Mouse (Mus musculus) lung, adult 2 months (tissue): ENCODE results near the gene Armh4.
"Not testable (repeated sequence)": the region's sequence is repeated elsewhere in the genome, so short reads cannot be mapped to it uniquely, and the experiment has no call there.

ENCODE experiments used
- CTCF ChIP-seq: fragments of 200-500 bp; IDR thresholded peaks from 2 replicates; pipeline ENCODE4 v1.5.1; 2011; ENCODE audit warnings: mild to moderate bottlenecking, low read length, control low read depth; ENCODE audit not compliant: insufficient read depth
- POLR2A ChIP-seq: fragments of 200-500 bp; IDR thresholded peaks from 2 replicates; pipeline ENCODE4 v1.6.1; 2011; ENCODE audit warnings: low read depth, mild to moderate bottlenecking, control low read depth, low read length, borderline replicate concordance; ENCODE audit errors: extremely low read depth

DNA sequence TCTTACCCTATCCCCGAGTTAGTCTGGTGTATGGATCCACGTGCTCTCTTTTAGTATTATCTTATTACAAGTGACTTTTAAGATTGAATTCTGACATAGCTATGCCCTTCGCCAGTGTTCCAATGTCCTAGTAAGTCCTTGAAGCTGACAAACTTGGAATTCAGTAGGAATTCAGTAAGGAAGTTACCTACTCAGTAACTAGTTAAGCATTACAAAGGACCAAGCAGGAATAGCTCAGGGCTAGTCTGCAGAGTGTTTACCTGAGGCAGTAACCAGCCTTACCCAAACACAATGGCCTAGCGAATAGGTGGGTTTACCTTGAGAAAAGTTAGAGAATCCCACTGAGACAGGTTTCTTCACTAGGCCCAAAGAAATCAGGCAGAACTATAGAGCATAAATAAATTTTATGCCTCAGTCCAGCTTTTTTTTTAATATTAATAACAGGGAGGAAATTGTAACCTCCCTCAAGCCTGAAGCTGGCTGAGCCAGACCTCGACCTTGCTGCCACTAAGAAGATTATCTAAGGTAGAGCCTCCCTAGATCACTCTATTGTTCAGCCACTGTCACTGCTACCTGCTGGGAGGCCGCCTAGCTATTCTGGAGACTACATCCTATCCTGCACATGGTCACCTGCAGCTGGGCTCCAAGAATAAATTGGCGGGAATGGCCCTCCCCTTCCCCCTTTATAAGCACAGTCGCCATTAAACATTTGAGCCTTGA is 36.7 kb upstream of the Armh4 start:
- not testable (repeated sequence) for TF ChIP-seq POLR2A, CTCF
